Mouse (Mus musculus): ENCODE measurements around the gene Gzmn. TPM values are rescaled to one million over a fixed set of nuclear protein-coding genes. Genes with fewer than 3 reads are reported as not detected.

The Gzmn gene
- not detected for polyA plus RNA-seq (2014; fragmentation: Illumina TruSeq; extraction: RNeasy Lipid Tissue Mini Kit (QIAGEN cat#74804); ENCODE audit: low read depth, low replicate concordance)

GRCm38 (mm10) chr14:56174499-56174898 lies at the start of gene Gzmn:
Gene Gzmn, minus strand, starts transcription at chr14:56174599.

GRCm38 (mm10) chr14:56211317-56211716 lies 36.9 kb upstream of the Gzmn start, which contains the start of gene Gzmf:
Gene Gzmf, minus strand, starts transcription at chr14:56211417.

GRCm38 (mm10) chr14:56159479-56159878 lies 14.9 kb downstream of the Gzmn start, which contains the start of gene Gzmg:
Gene Gzmg, minus strand, starts transcription at chr14:56159579.

DNA sequence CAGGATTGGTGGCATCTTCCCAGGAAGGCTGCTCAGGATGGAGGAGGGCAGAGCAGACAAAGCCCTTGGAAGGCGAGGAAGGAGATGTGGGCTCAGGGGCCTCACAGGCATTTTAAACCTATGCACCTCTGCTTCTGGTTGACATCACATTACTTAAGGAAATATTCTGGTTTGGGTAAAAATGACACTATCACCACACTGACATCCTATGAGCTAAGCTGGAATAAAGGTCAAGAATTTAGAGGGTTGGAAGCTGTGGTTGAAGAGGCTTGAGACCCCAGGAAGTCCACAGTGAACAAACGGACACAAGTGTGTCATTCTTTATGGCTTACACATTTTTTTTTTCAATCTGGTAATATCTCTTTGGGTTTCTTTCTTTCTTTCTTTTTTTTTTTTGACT lies 41.9 kb downstream of the Gzmn start, which contains the start of gene Gzmd:
Gzmd (minus strand) TSS at position 101 of the 400 bp plus-strand sequence.

GRCm38 (mm10) chr14:56120525-56120924 lies 53.9 kb downstream of the Gzmn start, which contains the start of gene Gzme:
Gene Gzme, minus strand, starts transcription at chr14:56120625.

Other genes with a start within 250 kb of the Gzmn start
- not detected for gene Cma1, start 229.9 kb downstream of the Gzmn start, polyA plus RNA-seq (2014; fragmentation: Illumina TruSeq; extraction: RNeasy Lipid Tissue Mini Kit (QIAGEN cat#74804); ENCODE audit: low read depth, low replicate concordance)
- gene Cma2, start 223.6 kb downstream of the Gzmn start, polyA plus RNA-seq (2014; fragmentation: Illumina TruSeq; extraction: RNeasy Lipid Tissue Mini Kit (QIAGEN cat#74804); ENCODE audit: low read depth, low replicate concordance) = not detected
- gene Mcpt1, start 156.6 kb downstream of the Gzmn start, polyA plus RNA-seq (2014; fragmentation: Illumina TruSeq; extraction: RNeasy Lipid Tissue Mini Kit (QIAGEN cat#74804); ENCODE audit: low read depth, low replicate concordance) = not detected
- not detected for gene Mcpt9, start 144.1 kb downstream of the Gzmn start, polyA plus RNA-seq (2014; fragmentation: Illumina TruSeq; extraction: RNeasy Lipid Tissue Mini Kit (QIAGEN cat#74804); ENCODE audit: low read depth, low replicate concordance)
- not detected for gene Mcpt2, start 132.6 kb downstream of the Gzmn start, polyA plus RNA-seq (2014; fragmentation: Illumina TruSeq; extraction: RNeasy Lipid Tissue Mini Kit (QIAGEN cat#74804); ENCODE audit: low read depth, low replicate concordance)
- not detected for gene Mcpt4, start 112.3 kb downstream of the Gzmn start, polyA plus RNA-seq (2014; fragmentation: Illumina TruSeq; extraction: RNeasy Lipid Tissue Mini Kit (QIAGEN cat#74804); ENCODE audit: low read depth, low replicate concordance)
- gene Mcpt8, start 89.3 kb downstream of the Gzmn start, polyA plus RNA-seq (2014; fragmentation: Illumina TruSeq; extraction: RNeasy Lipid Tissue Mini Kit (QIAGEN cat#74804); ENCODE audit: low read depth, low replicate concordance) = not detected
- gene Ctsg, start 72.0 kb downstream of the Gzmn start, polyA plus RNA-seq (2014; fragmentation: Illumina TruSeq; extraction: RNeasy Lipid Tissue Mini Kit (QIAGEN cat#74804); ENCODE audit: low read depth, low replicate concordance) = not detected
- gene Gzme, start 54.0 kb downstream of the Gzmn start, polyA plus RNA-seq (2014; fragmentation: Illumina TruSeq; extraction: RNeasy Lipid Tissue Mini Kit (QIAGEN cat#74804); ENCODE audit: low read depth, low replicate concordance) = not detected
- not detected for gene Gzmd, start 42.0 kb downstream of the Gzmn start, polyA plus RNA-seq (2014; fragmentation: Illumina TruSeq; extraction: RNeasy Lipid Tissue Mini Kit (QIAGEN cat#74804); ENCODE audit: low read depth, low replicate concordance)
- gene Gzmg, start 15.0 kb downstream of the Gzmn start, polyA plus RNA-seq (2014; fragmentation: Illumina TruSeq; extraction: RNeasy Lipid Tissue Mini Kit (QIAGEN cat#74804); ENCODE audit: low read depth, low replicate concordance) = not detected
- not detected for gene Gzmf, start 36.8 kb upstream of the Gzmn start, polyA plus RNA-seq (2014; fragmentation: Illumina TruSeq; extraction: RNeasy Lipid Tissue Mini Kit (QIAGEN cat#74804); ENCODE audit: low read depth, low replicate concordance)
- gene Gzmc, start 60.1 kb upstream of the Gzmn start, polyA plus RNA-seq (2014; fragmentation: Illumina TruSeq; extraction: RNeasy Lipid Tissue Mini Kit (QIAGEN cat#74804); ENCODE audit: low read depth, low replicate concordance) = not detected
- gene Gzmb, start 87.7 kb upstream of the Gzmn start, polyA plus RNA-seq (2014; fragmentation: Illumina TruSeq; extraction: RNeasy Lipid Tissue Mini Kit (QIAGEN cat#74804); ENCODE audit: low read depth, low replicate concordance) = not detected
- gene Atp12a, start 190.5 kb upstream of the Gzmn start, polyA plus RNA-seq (2014; fragmentation: Illumina TruSeq; extraction: RNeasy Lipid Tissue Mini Kit (QIAGEN cat#74804); ENCODE audit: low read depth, low replicate concordance) = 0.12 TPM
- 0.32 TPM for gene Rnf17, start 228.0 kb upstream of the Gzmn start, polyA plus RNA-seq (2014; fragmentation: Illumina TruSeq; extraction: RNeasy Lipid Tissue Mini Kit (QIAGEN cat#74804); ENCODE audit: low read depth, low replicate concordance)